Mouse (Mus musculus): Measurements from ENCODE around the gene Clint1.

The Clint1 gene

DNA sequence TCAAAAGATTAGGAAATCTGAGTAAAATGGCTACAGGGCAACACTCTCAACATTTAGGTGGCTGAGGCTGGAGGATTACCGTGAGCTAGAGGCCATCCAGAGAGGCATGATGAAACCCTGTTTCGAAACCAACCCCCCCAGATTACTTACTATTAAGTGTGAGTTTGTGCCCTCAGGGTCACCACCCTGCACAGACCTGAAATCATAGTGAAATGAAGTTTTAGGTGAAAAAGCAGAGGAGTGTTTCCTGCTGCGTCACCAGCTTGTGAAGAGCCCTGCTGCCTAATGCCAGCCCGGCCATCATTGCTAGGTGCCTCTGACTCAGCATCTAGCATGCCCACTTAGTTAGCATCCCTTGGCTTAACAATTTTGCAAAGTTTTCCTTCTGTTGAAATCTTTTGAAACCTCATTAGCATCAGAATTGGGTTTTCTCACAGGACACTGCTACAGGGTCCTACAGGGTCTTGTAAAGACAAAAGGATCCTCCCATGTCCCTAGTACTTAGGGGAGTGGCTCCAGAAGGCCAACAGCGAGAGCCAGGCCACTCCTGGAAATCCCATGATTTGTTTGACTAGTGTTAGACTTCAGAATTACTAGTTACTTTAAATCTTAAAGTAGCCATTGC, 33.9 kb downstream of the Clint1 start:
- DNase-seq: peak; percentile 70

DNA sequence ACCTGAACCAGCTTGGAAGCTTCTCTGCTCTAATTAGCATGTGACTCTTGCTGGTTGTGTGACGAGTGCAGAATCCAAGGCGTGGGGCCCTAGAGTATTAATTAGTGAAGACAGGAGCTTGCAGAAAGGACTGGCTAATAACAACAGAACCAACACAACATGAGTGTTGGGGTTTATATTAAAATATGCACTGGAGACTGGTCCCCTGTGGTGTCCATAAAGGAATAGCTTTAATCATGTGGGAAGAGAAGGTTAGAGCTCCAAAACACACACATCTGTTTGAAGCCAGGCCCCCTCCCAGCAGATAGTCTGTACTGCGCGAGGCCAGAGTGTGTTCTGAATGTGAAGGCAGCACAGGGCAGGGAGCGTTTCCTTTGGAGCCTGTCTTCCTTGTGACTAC, 34.7 kb downstream of the Clint1 start:
- peak; percentile 77 for DNase-seq

DNA sequence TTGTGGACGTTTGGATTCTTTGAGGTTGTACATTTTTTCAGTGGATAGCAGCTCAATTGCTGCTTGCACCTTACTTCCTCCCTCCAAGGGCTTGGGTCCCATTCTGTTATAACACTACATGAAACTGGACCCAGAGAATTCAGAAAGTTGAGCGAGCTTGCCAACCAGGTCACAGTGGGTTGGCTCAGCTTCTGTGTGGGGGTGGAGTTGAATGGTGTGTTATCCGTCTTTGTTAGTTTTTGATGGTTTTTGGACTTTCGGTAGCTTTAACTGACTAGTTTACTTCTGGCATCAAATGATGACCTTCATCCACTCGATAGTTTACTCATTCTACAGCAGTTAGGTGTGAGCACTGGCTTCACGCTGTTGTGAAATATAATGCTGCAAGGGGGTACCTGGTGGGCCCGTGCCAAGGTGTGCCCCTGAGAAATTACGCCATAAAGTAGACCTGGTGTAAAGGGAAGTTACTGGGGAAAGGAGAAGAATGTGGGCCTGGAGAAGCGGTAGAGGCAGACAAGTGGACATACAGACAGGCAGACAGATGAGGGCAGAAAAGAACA, 36.7 kb downstream of the Clint1 start:
- peak; percentile 79 for DNase-seq

- DNase-seq: peak; percentile 81
Observed at GRCm38 (mm10) chr11:45889981-45890380, 38.1 kb downstream of the Clint1 start.

GRCm38 (mm10) chr11:45890423-45890822, 38.6 kb downstream of the Clint1 start:
- DNase-seq: peak; percentile 80

DNA sequence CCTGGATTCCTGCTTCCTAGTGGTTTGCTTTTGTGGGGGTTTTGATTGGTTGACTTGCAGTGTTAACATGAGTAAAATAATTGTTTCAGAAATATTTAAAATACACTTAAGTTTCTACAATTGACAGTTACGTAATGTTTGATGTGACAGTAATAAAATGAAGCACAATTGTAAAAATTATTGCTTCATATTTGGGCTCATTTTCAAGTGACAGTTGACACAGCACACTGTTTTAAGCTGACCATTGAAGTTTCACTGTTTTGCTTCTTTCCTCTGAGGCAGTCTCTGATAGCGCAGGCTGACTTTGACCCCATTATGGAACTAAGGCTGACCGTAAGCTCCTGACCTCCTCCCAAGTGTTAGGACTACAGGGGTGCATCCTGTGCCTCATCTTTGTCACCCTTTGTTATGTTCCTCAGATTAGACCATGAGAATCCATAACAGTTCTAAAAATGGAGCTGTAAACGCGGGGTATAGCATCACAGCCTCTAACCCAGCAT, 41.1 kb downstream of the Clint1 start:
- peak; percentile 77 for DNase-seq

DNA sequence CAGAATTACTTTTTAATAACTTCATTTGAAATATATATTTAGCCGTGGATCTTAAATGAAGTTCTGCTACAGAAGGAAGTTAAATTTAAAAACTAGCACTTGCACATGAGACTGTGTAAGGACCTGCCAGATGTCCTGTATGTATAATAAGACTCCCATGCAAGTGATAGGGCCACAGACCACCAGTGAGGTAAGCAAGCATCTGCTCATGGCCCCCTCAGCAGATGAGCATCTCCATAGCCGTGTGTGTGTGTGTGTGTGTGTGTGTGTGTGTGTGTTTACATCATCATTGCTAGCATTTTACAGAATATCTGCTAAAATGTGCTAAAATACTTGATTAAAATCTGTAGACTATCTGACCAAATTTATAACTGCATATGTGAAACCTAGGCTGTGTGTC, 45.5 kb downstream of the Clint1 start:
- DNase-seq: no peak

GRCm38 (mm10) chr11:45900233-45901015, 48.6 kb downstream of the Clint1 start:
- DNase-seq: peak; percentile 90

GRCm38 (mm10) chr11:45906109-45906786, 54.4 kb downstream of the Clint1 start:
- DNase-seq: peak; percentile 85

- peak; percentile 74 for DNase-seq
Observed at GRCm38 (mm10) chr11:45907301-45907700, 55.5 kb downstream of the Clint1 start.

- peak; percentile 48 for DNase-seq
Observed at GRCm38 (mm10) chr11:45908070-45908469, 56.2 kb downstream of the Clint1 start.

DNA sequence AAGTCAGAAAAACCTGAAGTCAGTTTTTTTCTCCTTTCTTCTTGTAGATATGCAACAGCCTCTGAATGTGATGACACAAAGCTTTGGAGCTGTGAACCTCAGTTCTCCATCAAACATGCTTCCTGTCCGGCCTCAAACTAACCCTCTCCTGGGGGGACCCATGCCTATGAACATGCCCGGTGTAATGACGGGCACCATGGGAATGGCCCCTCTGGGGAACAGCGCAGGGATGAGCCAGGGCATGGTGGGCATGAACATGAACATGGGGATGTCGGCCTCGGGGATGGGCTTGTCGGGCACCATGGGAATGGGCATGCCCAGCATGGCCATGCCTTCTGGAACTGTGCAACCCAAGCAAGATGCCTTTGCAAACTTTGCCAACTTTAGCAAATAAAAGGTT, 57.0 kb downstream of the Clint1 start:
- peak; percentile 85 for DNase-seq

- no peak for DNase-seq
Observed at GRCm38 (mm10) chr11:45910701-45911100, 58.9 kb downstream of the Clint1 start.

- peak; percentile 74 for DNase-seq
Observed at GRCm38 (mm10) chr11:45916196-45916595, 64.3 kb downstream of the Clint1 start.

- DNase-seq: peak; percentile 44
Observed at GRCm38 (mm10) chr11:45918018-45918417, 66.2 kb downstream of the Clint1 start.

DNA sequence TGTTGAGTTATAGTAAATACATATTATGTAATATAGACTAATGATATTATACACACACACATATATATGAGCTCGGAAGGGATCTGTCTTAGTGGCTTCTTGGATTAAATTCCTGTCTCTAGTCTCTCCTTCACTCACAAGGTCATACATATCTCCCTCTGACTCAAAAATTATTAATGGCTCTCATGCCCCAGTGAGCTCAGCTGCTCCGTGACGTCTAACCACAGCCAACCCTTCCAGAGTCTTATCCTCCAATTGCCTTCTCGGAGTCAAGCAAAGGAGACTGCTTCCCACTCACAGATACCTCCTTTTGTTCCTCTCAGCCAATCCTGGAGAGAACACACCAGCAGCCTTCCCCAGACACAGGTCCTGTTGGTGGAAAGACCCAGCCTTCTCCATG, 67.0 kb downstream of the Clint1 start:
- peak; percentile 79 for DNase-seq

DNA sequence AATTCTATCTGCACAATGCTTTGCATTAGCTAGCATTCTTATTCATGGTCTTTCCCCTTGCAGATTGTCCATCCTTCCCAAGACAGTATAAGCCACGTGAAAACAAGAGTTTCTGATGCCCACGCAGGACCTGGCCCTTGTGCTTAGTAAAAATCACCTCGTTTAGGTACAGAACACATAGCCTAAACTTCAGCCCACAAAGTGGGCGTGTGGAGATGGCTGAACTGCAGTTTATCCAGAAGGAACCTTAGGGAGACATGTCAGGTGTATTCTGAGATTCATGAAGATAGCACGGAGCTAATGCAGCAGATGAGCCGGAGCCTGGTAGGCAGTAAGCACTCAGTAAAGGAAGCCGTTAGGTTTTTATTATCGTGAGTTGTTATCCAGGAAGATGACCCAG, 69.2 kb downstream of the Clint1 start:
- DNase-seq: peak; percentile 66

- peak; percentile 68 for DNase-seq
Observed at GRCm38 (mm10) chr11:45921480-45921898, 69.6 kb downstream of the Clint1 start.

DNA sequence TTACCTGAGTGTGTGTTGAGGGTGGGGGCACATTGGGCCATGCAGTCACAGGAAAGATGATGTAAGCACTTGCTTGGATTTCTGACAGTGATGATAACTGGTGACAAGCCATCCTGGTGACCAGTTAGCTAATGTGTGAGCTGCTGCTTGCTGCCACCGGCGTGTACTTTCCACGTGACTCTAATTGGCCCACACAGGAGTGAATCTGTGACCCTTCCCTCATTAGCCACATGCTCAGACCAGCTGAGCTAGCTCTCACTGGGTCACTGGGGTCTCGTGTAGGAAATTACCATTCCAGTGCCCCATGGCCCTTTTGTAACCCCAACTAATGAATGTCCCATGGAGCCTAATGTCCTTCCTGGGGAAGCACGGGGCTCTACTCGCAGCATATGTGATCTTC, 73.6 kb downstream of the Clint1 start:
- no peak for DNase-seq

DNA sequence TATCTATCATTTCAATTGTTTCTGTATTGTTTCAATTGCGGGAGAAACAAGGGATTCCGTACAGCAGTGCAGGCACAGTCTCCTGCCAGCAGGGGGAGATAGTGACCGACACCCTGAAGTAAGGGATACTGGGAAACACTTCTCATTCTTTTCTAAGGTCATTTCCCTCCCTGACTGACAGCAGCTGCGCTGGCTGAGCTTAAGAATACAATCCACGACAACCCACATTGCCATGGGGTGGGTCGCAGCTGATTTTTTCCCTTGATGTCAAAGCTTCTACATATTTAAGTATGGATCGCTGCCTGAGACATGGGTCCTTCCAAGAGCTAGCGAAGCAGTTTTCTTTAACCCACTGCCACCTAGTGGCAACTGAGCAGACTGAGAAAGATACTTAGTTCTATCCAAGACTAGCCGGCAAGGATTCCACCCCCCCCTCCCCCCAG, 74.8 kb downstream of the Clint1 start:
- DNase-seq: peak; percentile 97

DNA sequence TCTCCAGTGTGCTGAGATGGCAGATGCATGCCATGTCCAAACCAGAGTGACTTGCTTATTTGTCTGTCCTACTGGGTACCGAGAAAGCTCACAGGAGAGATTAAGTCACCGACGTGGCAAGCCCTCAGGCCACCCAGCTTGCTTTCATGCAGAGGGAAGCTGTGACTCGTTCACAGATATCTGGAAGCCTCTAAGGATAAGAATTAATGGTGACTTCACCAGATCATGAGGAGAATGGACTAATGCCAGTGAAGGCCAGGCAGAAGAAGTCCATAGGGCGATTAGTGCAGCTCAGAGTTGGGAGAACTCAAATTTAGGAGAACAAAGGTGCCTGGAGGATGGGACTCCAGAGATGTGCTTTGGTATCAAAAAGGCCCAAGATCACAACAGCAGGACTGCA, 75.6 kb downstream of the Clint1 start:
- no peak for DNase-seq

- no peak for DNase-seq
Observed at GRCm38 (mm10) chr11:45929541-45929940, 77.7 kb downstream of the Clint1 start.

GRCm38 (mm10) chr11:45932771-45933170, 80.9 kb downstream of the Clint1 start:
- peak; percentile 91 for DNase-seq
